Mouse (Mus musculus) spleen, postnatal 14 days (tissue): ENCODE measurements at regions not wholly inside any gene's neighbourhood (a gene's known extent, or its start where the extent isn't known, plus 50 kb on each side); places are given as distances from the start of the nearest gene placed in this dataset.

Experiments
- DNase-seq, 2 experiments: peaks; one replicate each; pipeline ENCODE4 v3.0.0; 2021 to 2022; ENCODE audit warnings: low spot score in 2 of 2

GRCm38 (mm10) chr7:129048023-129048422, 208.8 kb upstream of the Plpp4 start:
- no peak for DNase-seq

- no peak for DNase-seq
Measured at GRCm38 (mm10) chr7:129049726-129050125, 207.1 kb upstream of the Plpp4 start.

GRCm38 (mm10) chr7:129050675-129051074, 206.2 kb upstream of the Plpp4 start:
- DNase-seq = no peak

- DNase-seq = no peak
Measured at GRCm38 (mm10) chr7:129066891-129067290, 189.9 kb upstream of the Plpp4 start.

GRCm38 (mm10) chr7:129068137-129068536, 188.7 kb upstream of the Plpp4 start:
- no peak for DNase-seq

- no peak for DNase-seq
Measured at GRCm38 (mm10) chr7:129079786-129080185, 177.0 kb upstream of the Plpp4 start.

GRCm38 (mm10) chr7:129091441-129091840, 165.4 kb upstream of the Plpp4 start:
- DNase-seq = no peak

- no peak for DNase-seq
Measured at GRCm38 (mm10) chr7:129096374-129097069, 160.3 kb upstream of the Plpp4 start.

GRCm38 (mm10) chr7:129102437-129102836, 154.4 kb upstream of the Plpp4 start:
- no peak for DNase-seq

GRCm38 (mm10) chr7:129134176-129134575, 122.7 kb upstream of the Plpp4 start:
- no peak for DNase-seq

GRCm38 (mm10) chr7:129134661-129135215, 122.1 kb upstream of the Plpp4 start:
- no peak for DNase-seq

GRCm38 (mm10) chr7:129137303-129137990, 119.4 kb upstream of the Plpp4 start:
- no peak for DNase-seq

- no peak for DNase-seq
Measured at GRCm38 (mm10) chr7:129141942-129142598, 114.8 kb upstream of the Plpp4 start.

- DNase-seq = no peak
Measured at GRCm38 (mm10) chr7:129142599-129142949, 114.3 kb upstream of the Plpp4 start.

GRCm38 (mm10) chr7:129155577-129155976, 101.3 kb upstream of the Plpp4 start:
- DNase-seq = no peak

GRCm38 (mm10) chr7:129169971-129170370, 86.9 kb upstream of the Plpp4 start:
- no peak for DNase-seq

- DNase-seq = no peak
Measured at GRCm38 (mm10) chr7:129190933-129191332, 65.9 kb upstream of the Plpp4 start.

GRCm38 (mm10) chr7:129207029-129207428, 49.8 kb upstream of the Plpp4 start:
- no peak for DNase-seq
